Mouse (Mus musculus) CH12.LX (cell line): ENCODE data around the gene Vsig10l. TPM values are rescaled to one million over a fixed set of nuclear protein-coding genes. Genes with fewer than 3 reads are reported as not detected.

ENCODE experiments used
- DNase-seq: peaks from one replicate; pipeline ENCODE4 v3.0.0-alpha.2; 2013; ENCODE audit errors: extremely low read depth
- H3K27ac ChIP-seq: 2 replicates; pipeline ENCODE4 v1.5.1; 2012; ENCODE audit warnings: low read depth, mild to moderate bottlenecking, control low read depth, moderate library complexity; ENCODE audit not compliant: insufficient read depth
- H3K27me3 ChIP-seq: replicated peaks from 2 replicates; pipeline ENCODE3; 2012; ENCODE audit warnings: inconsistent platforms
- H3K36me3 ChIP-seq, 2 experiments: replicated peaks in 1 of 2; 2 replicates each; pipeline versions ENCODE3 to v1.6.1; 2012; ENCODE audit warnings: inconsistent platforms in 1 of 2, low read length in 1 of 2, mild to moderate bottlenecking in 1 of 2, mixed read lengths in 1 of 2, moderate library complexity in 1 of 2; ENCODE audit not compliant: control insufficient read depth in 1 of 2, insufficient read depth in 1 of 2
- H3K4me1 ChIP-seq, 2 experiments: 2 replicates each; pipeline ENCODE4 v1.6.1; 2012; ENCODE audit warnings: inconsistent platforms in 1 of 2, moderate library complexity in 1 of 2; ENCODE audit not compliant: insufficient read depth in 2 of 2, control insufficient read depth in 1 of 2
- H3K4me2 ChIP-seq: 2 replicates; pipeline ENCODE4 v1.6.1; 2012; ENCODE audit warnings: low read depth, mild to moderate bottlenecking, control low read depth; ENCODE audit not compliant: poor library complexity, insufficient read depth, severe bottlenecking
- H3K4me3 ChIP-seq, 3 experiments: fragments of 150-350 bp in 1 of 3; sonication (generic) in 1 of 3; replicated peaks in 1 of 3; 2 replicates each; pipeline versions ENCODE3 to v1.5.1; 2011 to 2012; ENCODE audit warnings: low read depth in 2 of 3, low read length in 2 of 3, mild to moderate bottlenecking in 2 of 3, moderate library complexity in 2 of 3, control low read depth in 1 of 3, improper control_type of control experiment in 1 of 3, inconsistent platforms in 1 of 3, mixed read lengths in 1 of 3; ENCODE audit not compliant: poor library complexity in 1 of 3
- H3K79me2 ChIP-seq: replicated peaks from 2 replicates; pipeline ENCODE4 v1.6.1; 2012; ENCODE audit warnings: mild to moderate bottlenecking, moderate library complexity; ENCODE audit not compliant: control insufficient read depth, poor library complexity, insufficient read depth, severe bottlenecking; ENCODE audit errors: extremely low read depth
- H3K9ac ChIP-seq: 2 replicates; pipeline ENCODE4 v1.6.1; 2012; ENCODE audit warnings: low read depth, mild to moderate bottlenecking, control low read depth, moderate library complexity; ENCODE audit not compliant: insufficient read depth
- H3K9me3 ChIP-seq: replicated peaks from 2 replicates; pipeline ENCODE3; 2012; ENCODE audit warnings: low read length, inconsistent platforms, mixed read lengths
- BHLHE40 ChIP-seq: IDR thresholded peaks from 2 replicates; pipeline ENCODE4 v1.6.1; 2011; ENCODE audit warnings: mild to moderate bottlenecking, low read depth, low read length, improper control_type of control experiment
- CHD1 ChIP-seq: IDR thresholded peaks from 2 replicates; pipeline ENCODE4 v1.6.1; 2012; ENCODE audit warnings: low read depth, low read length, improper control_type of control experiment, inconsistent platforms
- E2F4 ChIP-seq: IDR thresholded peaks from 2 replicates; pipeline ENCODE4 v1.6.1; 2011; ENCODE audit warnings: low read depth, low read length, improper control_type of control experiment; ENCODE audit not compliant: insufficient replicate concordance
- ELF1 ChIP-seq: IDR thresholded peaks from 2 replicates; pipeline ENCODE4 v1.6.1; 2014; ENCODE audit warnings: low read depth, mild to moderate bottlenecking, inconsistent platforms, low read length, improper control_type of control experiment
- ETS1 ChIP-seq: conservative IDR thresholded peaks from 2 replicates; pipeline ENCODE4 v1.6.1; 2012; ENCODE audit warnings: low read depth, mild to moderate bottlenecking, inconsistent platforms, low read length, improper control_type of control experiment, moderate library complexity
- GABPA ChIP-seq: IDR thresholded peaks from 2 replicates; pipeline ENCODE4 v1.6.1; 2012; ENCODE audit warnings: low read depth, low read length, improper control_type of control experiment, inconsistent platforms; ENCODE audit not compliant: insufficient replicate concordance
- HCFC1 ChIP-seq: IDR thresholded peaks from 2 replicates; pipeline ENCODE4 v1.6.1; 2012; ENCODE audit warnings: low read depth, mild to moderate bottlenecking, inconsistent platforms, low read length, improper control_type of control experiment
- IRF4 ChIP-seq: IDR thresholded peaks from 2 replicates; pipeline ENCODE4 v1.6.1; 2014; ENCODE audit warnings: low read depth, mild to moderate bottlenecking, inconsistent platforms, low read length, improper control_type of control experiment
- MAFK ChIP-seq: IDR thresholded peaks from 2 replicates; pipeline ENCODE4 v1.6.1; 2011; ENCODE audit warnings: low read length, improper control_type of control experiment; ENCODE audit not compliant: insufficient replicate concordance
- MAZ ChIP-seq: IDR thresholded peaks from 2 replicates; pipeline ENCODE4 v1.6.1; 2012; ENCODE audit warnings: low read depth, mild to moderate bottlenecking, inconsistent platforms, low read length, improper control_type of control experiment, moderate library complexity
- MEF2A ChIP-seq: IDR thresholded peaks from 2 replicates; pipeline ENCODE4 v1.6.1; 2014; ENCODE audit warnings: low read depth, mild to moderate bottlenecking, inconsistent platforms, low read length, improper control_type of control experiment, borderline replicate concordance
- MYC ChIP-seq: IDR thresholded peaks from 2 replicates; pipeline ENCODE4 v1.6.1; 2011; ENCODE audit warnings: low read depth, mild to moderate bottlenecking, improper control_type of control experiment, low read length
- POLR2A ChIP-seq: IDR thresholded peaks from 2 replicates; pipeline ENCODE4 v1.6.1; 2011; ENCODE audit warnings: low read depth, mild to moderate bottlenecking, improper control_type of control experiment, low read length
- POLR2AphosphoS2 ChIP-seq: IDR thresholded peaks from 2 replicates; pipeline ENCODE4 v1.6.1; 2011; ENCODE audit warnings: low read depth, low read length, improper control_type of control experiment
- RAD21 ChIP-seq: IDR thresholded peaks from 2 replicates; pipeline ENCODE4 v1.6.1; 2011; ENCODE audit warnings: low read depth, mild to moderate bottlenecking, low read length, improper control_type of control experiment, moderate library complexity
- RCOR1 ChIP-seq: conservative IDR thresholded peaks from 2 replicates; pipeline ENCODE4 v1.6.1; 2012; ENCODE audit warnings: low read depth, mild to moderate bottlenecking, inconsistent platforms, low read length, improper control_type of control experiment
- SMC3 ChIP-seq: IDR thresholded peaks from 2 replicates; pipeline ENCODE4 v1.6.1; 2011; ENCODE audit warnings: low read depth, low read length, improper control_type of control experiment
- USF2 ChIP-seq: conservative IDR thresholded peaks from 2 replicates; pipeline ENCODE4 v1.6.1; 2011; ENCODE audit warnings: low read depth, low read length, improper control_type of control experiment
- ZC3H11A ChIP-seq: IDR thresholded peaks from 2 replicates; pipeline ENCODE4 v1.6.1; 2012; ENCODE audit warnings: low read depth, mild to moderate bottlenecking, inconsistent platforms, low read length, improper control_type of control experiment
- ZKSCAN1 ChIP-seq: IDR thresholded peaks from 2 replicates; pipeline ENCODE4 v1.6.1; 2012; ENCODE audit warnings: low read depth, inconsistent platforms, low read length, improper control_type of control experiment, borderline replicate concordance
- ZMIZ1 ChIP-seq: IDR thresholded peaks from 2 replicates; pipeline ENCODE4 v1.6.1; 2012; ENCODE audit warnings: low read depth, mild to moderate bottlenecking, inconsistent platforms, low read length, improper control_type of control experiment
- ZNF384 ChIP-seq: IDR thresholded peaks from 2 replicates; pipeline ENCODE4 v1.6.1; 2012; ENCODE audit warnings: low read depth, low read length, improper control_type of control experiment, inconsistent platforms
- dilution Hi-C: fragments of 300-500 bp; cut with MboI; formaldehyde crosslinking; loops from 2 replicates; pipeline ENCODE4 v1.14.3; 2020; ENCODE audit warnings: low sequenced_read_pairs; ENCODE audit not compliant: extremely low pct_unique_long_range_greater_than_20kb, extremely low pct_ligation_motif_present
- in situ Hi-C: fragments of 300-500 bp; cut with MboI; formaldehyde crosslinking; loops from 3 replicates; pipeline ENCODE4 v1.14.3; 2019; ENCODE audit warnings: low sequenced_read_pairs, low pct_ligation_motif_present, low pct_unique_long_range_greater_than_20kb, mixed read lengths
- polyA plus RNA-seq: library from polyadenylated mRNA; unstranded; fragments of >175 nt; gene quantifications from 2 replicates; pipeline ENCODE4 v1.2.1, GENCODE M21; 2012; ENCODE audit warnings: low read depth; ENCODE audit not compliant: insufficient read length
- total RNA-seq, 2 experiments: library from RNA; depleted of rRNA; stranded (reverse); fragments of 300-350 nt in 1 of 2; fragments of >200 nt in 1 of 2; gene quantifications; 2 replicates each; pipeline ENCODE4 v1.2.3; 2012 to 2014

Vsig10l gene
- total and polyA plus RNA-seq, 3 experiments, result 0.12 to 0.99 (median 0.17) TPM

DNA sequence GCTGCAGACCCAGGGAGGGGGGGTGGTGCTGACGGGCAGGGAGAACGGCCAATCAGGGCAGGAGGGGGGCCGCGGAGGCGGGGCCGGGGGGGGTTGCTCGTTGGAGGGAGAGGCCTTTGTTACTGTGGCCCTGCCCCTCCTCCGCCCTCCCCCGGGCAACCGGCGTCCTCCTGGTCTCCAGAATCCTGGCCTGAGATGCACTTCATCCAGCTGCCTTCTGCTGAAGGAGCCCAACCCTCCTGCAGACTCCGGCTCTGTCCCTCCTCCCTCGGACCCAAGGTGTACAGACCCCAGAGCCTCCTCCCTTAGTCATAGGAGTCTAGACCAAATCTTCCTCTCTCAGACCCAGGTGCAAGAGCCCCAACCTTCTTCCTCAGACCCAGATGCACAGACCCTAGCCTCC, 27.2 kb downstream of the Vsig10l start:
- H3K27me3 ChIP-seq, result peaks cover 80% of the 10 kb centered on the region
- TF ChIP-seq ETS1 (no peak), MAZ (no peak), RCOR1 (no peak), MEF2A (no peak), ZC3H11A (no peak), RAD21 (no peak), CHD1 (no peak), HCFC1 (no peak), ELF1 (no peak), IRF4 (no peak), SMC3 (no peak), ZMIZ1 (no peak), ZKSCAN1 (no peak), BHLHE40 (no peak), POLR2AphosphoS2 (no peak), POLR2A (no peak), E2F4 (no peak), MYC (no peak), ZNF384 (no peak)
- in situ Hi-C loops, result loop anchor here (25.0 kb wide), 1 partner anchor 297 kb away; the partner anchor contains the start of genes Klk10, Klk8 and Klk9
- DNase-seq, result no peak
- dilution Hi-C loops, result no loop called here
- H3K4me1 ChIP-seq, result peaks cover 0 to 9% of the 10 kb centered on the region in 2 experiments; a peak in 1 of 4 replicates
- H3K9ac ChIP-seq, result no peak overlapping the region
- H3K36me3 ChIP-seq, result no peaks in the 10 kb centered on the region
- H3K9me3 ChIP-seq, result peaks cover 2% of the 10 kb centered on the region
- no peaks in the 10 kb centered on the region for H3K79me2 ChIP-seq
- no peak overlapping the region for H3K27ac ChIP-seq
- H3K4me3 ChIP-seq, result no peak overlapping the region
- H3K4me2 ChIP-seq, result peak overlapping the region; percentile 51

DNA sequence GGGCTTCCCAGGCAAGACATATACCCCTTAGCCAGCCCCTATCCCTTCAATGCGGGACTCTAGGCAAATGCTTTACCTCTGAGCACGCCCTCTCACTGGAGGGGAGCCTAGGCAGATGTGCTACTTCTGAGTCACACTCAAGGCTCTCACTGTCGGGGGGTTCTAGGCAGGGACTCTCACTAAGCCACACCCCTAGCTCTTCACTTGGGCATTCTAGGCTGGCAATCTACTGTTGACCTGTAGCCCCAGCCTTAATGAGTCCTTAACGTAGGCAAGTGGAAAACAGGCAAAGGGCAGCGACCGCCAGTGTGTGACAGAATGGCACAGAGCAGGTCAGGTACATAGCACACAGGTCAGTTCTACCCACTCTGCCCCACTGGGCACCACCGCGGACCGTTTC, 27.9 kb downstream of the Vsig10l start:
- Histone ChIP-seq H3K9ac (no peak overlapping the region), H3K4me2 (no peak overlapping the region), H3K36me3 (no peaks in the 10 kb centered on the region), H3K79me2 (no peaks in the 10 kb centered on the region), H3K4me3 (no peak overlapping the region), H3K9me3 (peaks cover 2% of the 10 kb centered on the region), H3K4me1 (peaks cover 0 to 9% of the 10 kb centered on the region in 2 experiments; a peak in 1 of 4 replicates), H3K27ac (no peak overlapping the region), H3K27me3 (peaks cover 81% of the 10 kb centered on the region)
- dilution Hi-C loops, result no loop called here
- TF ChIP-seq RCOR1 (no peak), RAD21 (no peak), MYC (no peak), ZMIZ1 (no peak), USF2 (no peak), GABPA (no peak), ZNF384 (no peak), MAFK (no peak), CHD1 (no peak)
- in situ Hi-C loops, result loop anchor here (25.0 kb wide), 1 partner anchor 296 kb away; the partner anchor contains the start of genes Klk10, Klk8 and Klk9
- DNase-seq, result no peak
